Mouse (Mus musculus): ENCODE data around the gene Zmpste24.

GRCm38 (mm10) chr4:121103304-121103703 lies 5.3 kb upstream of the Zmpste24 start:
- TF ChIP-seq POLR2A (IDR thresholded peaks at IDR 0.05; ENCODE audit: control insufficient read depth, extremely low read depth, insufficient read depth, low read length, poor library complexity), result no peak
- no peak for TF ChIP-seq CTCF (IDR thresholded peaks at IDR 0.05; ENCODE audit: borderline replicate concordance, control insufficient read depth, extremely low read depth, insufficient read depth, low read length, poor library complexity)

Measured in thymus, adult 2 months (tissue).